ENCODE assay signal across 29 mouse cellular contexts in the genomic region with DNA sequence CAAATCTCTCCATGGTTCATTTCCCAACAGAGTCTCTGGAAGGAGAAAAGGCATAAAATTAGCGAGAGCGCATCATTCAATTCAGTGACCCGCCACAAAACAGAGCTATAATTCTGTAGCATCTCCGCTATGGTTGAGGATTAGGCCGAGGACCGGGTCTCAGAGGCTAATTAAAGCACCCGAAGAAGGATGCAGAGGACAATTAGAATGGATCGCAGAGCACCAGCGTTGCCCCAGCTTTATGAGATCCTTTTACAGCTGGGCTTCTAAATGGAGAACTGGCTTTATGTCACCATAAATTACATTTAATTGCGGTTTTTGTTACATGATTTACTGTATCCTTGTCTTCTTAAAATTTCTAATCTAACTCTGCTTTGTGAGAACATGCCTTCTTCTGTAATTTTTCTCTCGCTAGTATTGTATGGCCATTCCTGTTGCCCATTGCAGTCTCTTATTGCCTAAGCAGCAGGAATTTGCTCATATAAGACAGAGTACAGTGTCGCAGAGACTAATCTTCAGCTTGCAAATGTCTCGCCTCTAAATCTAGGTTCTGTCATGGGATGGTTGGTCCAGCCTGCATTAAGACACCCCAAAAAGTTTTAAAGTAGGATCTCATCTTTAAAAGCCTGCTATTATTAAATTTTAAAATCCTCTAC.
DNase-seq lines count a peak whose midpoint lies in the region; ATAC-seq and TF ChIP-seq lines count a peak whose summit lies in the region.
"Had no signal": no experiment of that assay in that cellular context is flagged by ENCODE, and none has a peak within 500 bp of the region (broad histone marks: within the 10 kb centered on the region; RNA-seq: fewer than 3 reads in every experiment).

No protein-coding gene starts in this region.

- 28% methylated on average over 13 of the region's 13 CpGs for WGBS in kidney, embryonic 15.5 days
- 45% methylated on average over 13 of the region's 13 CpGs for WGBS in neural tube, embryonic 11.5 days
- 19% methylated on average over 13 of the region's 13 CpGs for WGBS in neural tube, embryonic 13.5 days

- DNase-seq in kidney, postnatal 25 days: no peak
- DNase-seq in neural tube, embryonic 11.5 days (ENCODE audit: low spot score): no peak
- DNase-seq in neural tube, embryonic 10.5 days (ENCODE audit: extremely low spot score, low spot score): no peak
- DNase-seq in gastrocnemius, adult 2 months: no peak
- DNase-seq in lung, postnatal 14 days: no peak
- DNase-seq: adrenal gland, adult 8-10 months; cerebellum, adult 2 months; cerebellum, postnatal 25 days; gastrocnemius, postnatal 25 days; heart, adult 18-20 months; heart, postnatal 10 days; kidney, postnatal 10 days; liver; lung, postnatal 4 days; thymus, adult 18-20 months; thymus, postnatal 4 days had no signal

- 0 out of 2 replicates have a peak, but pooled peaks cover 3% of the 10 kb centered on the region for H3K4me1 ChIP-seq in kidney, embryonic 15.5 days
- no peaks in the 10 kb centered on the region for H3K4me1 ChIP-seq in neural tube, embryonic 11.5 days (ENCODE audit: control insufficient read depth, insufficient read depth, low read length)
- H3K4me1 ChIP-seq in neural tube, embryonic 13.5 days (replicated peaks): peaks cover 6% of the 10 kb centered on the region; the same call in 1 of the 2 replicates
- H3K4me1 ChIP-seq: forebrain, embryonic 13.5 days; heart, embryonic 12.5 days; hindbrain, embryonic 10.5 days; intestine, embryonic 15.5 days; liver, embryonic 15.5 days; lung, embryonic 15.5 days had no signal

- H3K9me3 ChIP-seq in kidney, embryonic 15.5 days (replicated peaks): no peaks in the 10 kb centered on the region
- H3K9me3 ChIP-seq in neural tube, embryonic 11.5 days (ENCODE audit: control insufficient read depth, low read length): no peaks in the 10 kb centered on the region
- no peaks in the 10 kb centered on the region for H3K9me3 ChIP-seq in neural tube, embryonic 13.5 days
- H3K9me3 ChIP-seq: forebrain, embryonic 13.5 days; heart, embryonic 12.5 days; hindbrain, embryonic 10.5 days; intestine, embryonic 15.5 days; limb, embryonic 10.5 days; liver, embryonic 15.5 days; lung, embryonic 15.5 days had no signal

- no peaks in the 10 kb centered on the region for H3K27me3 ChIP-seq in kidney, embryonic 15.5 days
- no peaks in the 10 kb centered on the region for H3K27me3 ChIP-seq in neural tube, embryonic 11.5 days (ENCODE audit: control insufficient read depth, insufficient read depth, low read length)
- no peaks in the 10 kb centered on the region for H3K27me3 ChIP-seq in neural tube, embryonic 13.5 days
- H3K27me3 ChIP-seq: forebrain, embryonic 13.5 days; heart, embryonic 12.5 days; intestine, embryonic 15.5 days; liver, embryonic 15.5 days; lung, embryonic 15.5 days had no signal

- H3K36me3 ChIP-seq in kidney, embryonic 15.5 days: no peaks in the 10 kb centered on the region
- no peaks in the 10 kb centered on the region for H3K36me3 ChIP-seq in neural tube, embryonic 11.5 days (ENCODE audit: control insufficient read depth, insufficient read depth, low read length)
- no peaks in the 10 kb centered on the region for H3K36me3 ChIP-seq in neural tube, embryonic 13.5 days
- H3K36me3 ChIP-seq: heart, embryonic 12.5 days; hindbrain, embryonic 10.5 days; intestine, embryonic 15.5 days; limb, embryonic 10.5 days; liver, embryonic 15.5 days; lung, embryonic 15.5 days had no signal

- no peak overlapping the region for H3K4me2 ChIP-seq in kidney, embryonic 15.5 days
- H3K4me2 ChIP-seq in neural tube, embryonic 11.5 days (ENCODE audit: low read depth): no peak overlapping the region
- peak overlapping the region; percentile 29; the same call in 1 of the 2 replicates for H3K4me2 ChIP-seq in neural tube, embryonic 13.5 days
- H3K4me2 ChIP-seq: forebrain, embryonic 13.5 days; heart, embryonic 12.5 days; intestine, embryonic 15.5 days; liver, embryonic 15.5 days; lung, embryonic 15.5 days had no signal

- ATAC-seq in kidney, embryonic 15.5 days (replicated peaks; ENCODE audit: low FRiP score): peak; percentile 82
- ATAC-seq in neural tube, embryonic 11.5 days (ENCODE audit: insufficient read depth, low FRiP score, low TSS enrichment): peak; percentile 78
- ATAC-seq in neural tube, embryonic 13.5 days (ENCODE audit: low read depth): peak; percentile 72; the same call in 1 of the 2 replicates
- ATAC-seq: activated CD4-positive, CD25-positive, alpha-beta regulatory T cell, adult 4 months; forebrain, embryonic 13.5 days; hindbrain, embryonic 16.5 days; intestine, embryonic 15.5 days had no signal

- intact Hi-C loops in gastrocnemius, adult 2 months (cut with DNase I): no loop called here

- H3K27ac ChIP-seq in kidney, embryonic 15.5 days: no peak overlapping the region
- no peak overlapping the region for H3K27ac ChIP-seq in neural tube, embryonic 11.5 days (ENCODE audit: low read depth, low read length)
- H3K27ac ChIP-seq in neural tube, embryonic 13.5 days (replicated peaks): no peak overlapping the region
- no peak overlapping the region for H3K27ac ChIP-seq in gastrocnemius, adult 2 months
- H3K27ac ChIP-seq: forebrain, embryonic 13.5 days; hindbrain, embryonic 10.5 days; intestine, embryonic 15.5 days; layer of hippocampus, adult 2 months; limb, embryonic 10.5 days; liver, embryonic 15.5 days; lung, embryonic 15.5 days had no signal

- no peak for TF ChIP-seq CTCF in gastrocnemius, adult 2 months (IDR thresholded peaks at IDR 0.05)

- H3K4me3 ChIP-seq in kidney, embryonic 15.5 days (replicated peaks): no peak overlapping the region
- H3K4me3 ChIP-seq in neural tube, embryonic 11.5 days (ENCODE audit: low read depth, low read length): no peak overlapping the region
- no peak overlapping the region for H3K4me3 ChIP-seq in neural tube, embryonic 13.5 days
- H3K4me3 ChIP-seq in gastrocnemius, adult 2 months: no peak overlapping the region
- H3K4me3 ChIP-seq: forebrain, embryonic 13.5 days; heart, embryonic 12.5 days; hindbrain, embryonic 10.5 days; intestine, embryonic 15.5 days; layer of hippocampus, adult 2 months; limb, embryonic 10.5 days; liver, embryonic 15.5 days; lung, embryonic 15.5 days; myocyte had no signal

- H3K9ac ChIP-seq in kidney, embryonic 15.5 days: no peak overlapping the region
- no peak overlapping the region for H3K9ac ChIP-seq in neural tube, embryonic 11.5 days (ENCODE audit: low read length)
- H3K9ac ChIP-seq in neural tube, embryonic 13.5 days: no peak overlapping the region
- H3K9ac ChIP-seq: forebrain, embryonic 13.5 days; heart, embryonic 12.5 days; intestine, embryonic 15.5 days; liver, embryonic 15.5 days; lung, embryonic 15.5 days had no signal
